Mouse (Mus musculus): ENCODE data around the gene Slc7a8.

DNA sequence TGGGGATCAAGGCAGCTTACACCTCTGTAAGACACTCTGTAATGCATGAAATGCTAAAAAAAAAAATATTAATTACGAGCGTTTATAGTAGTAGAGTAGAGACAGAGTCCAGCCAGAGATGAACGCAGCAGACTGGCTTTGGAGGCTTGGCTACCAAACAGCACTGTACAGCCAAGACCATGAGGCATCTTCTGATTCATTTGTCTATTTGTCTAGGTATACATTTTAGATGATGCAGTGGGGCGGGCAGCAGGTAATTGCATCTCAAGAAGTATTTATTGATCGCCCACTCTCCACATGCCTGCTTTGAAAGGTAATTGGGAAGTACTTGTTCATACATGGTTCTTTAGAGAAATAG, 12.7 kb downstream of the Slc7a8 start:
- TF ChIP-seq CTCF (IDR thresholded peaks at IDR 0.05; ENCODE audit: borderline replicate concordance, insufficient read depth, low read depth, low read length) (no peak), POLR2A (IDR thresholded peaks at IDR 0.05; ENCODE audit: borderline replicate concordance, insufficient read depth, low read length) (no peak)

Measured in cerebellum, adult 2 months (tissue).